Comparison of ENCODE assay signal across 8 mouse cellular contexts in the genomic region with DNA sequence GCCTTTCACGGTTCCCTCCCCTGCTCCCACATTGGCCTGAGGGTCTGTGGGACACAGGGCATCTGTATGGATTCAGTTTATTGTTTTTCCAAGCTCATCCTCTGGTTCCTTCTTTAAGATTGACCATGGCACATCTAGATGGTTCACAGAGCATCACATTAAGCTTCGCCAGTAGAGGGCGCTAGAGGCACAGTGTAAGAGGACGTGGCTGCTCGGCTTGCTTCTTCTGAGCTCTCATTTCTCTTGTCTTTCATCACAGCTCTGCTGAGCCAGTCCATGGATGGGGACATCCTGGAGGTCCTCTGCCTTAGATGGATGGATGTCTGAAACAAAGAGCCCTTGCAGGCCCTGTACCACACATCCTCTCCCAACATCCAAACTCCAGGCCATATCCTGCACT. TPM values are rescaled to one million over a fixed set of nuclear protein-coding genes. Genes with fewer than 3 reads are reported as not detected.
DNase-seq lines count a peak whose midpoint lies in the region; ATAC-seq and TF ChIP-seq lines count a peak whose summit lies in the region.

No protein-coding gene starts in this region.

- H3K36me3 ChIP-seq in G1E (replicated peaks): no peaks in the 10 kb centered on the region
- no peaks in the 10 kb centered on the region; the same call in 1 of the 2 replicates for H3K36me3 ChIP-seq in forebrain, postnatal 0 days (ENCODE audit: insufficient read depth)
- peaks cover 9% of the 10 kb centered on the region; the same call in 1 of the 2 replicates for H3K36me3 ChIP-seq in hindbrain, embryonic 10.5 days
- H3K36me3 ChIP-seq in lung, postnatal 0 days (ENCODE audit: insufficient read depth, low read length): no peaks in the 10 kb centered on the region

- peak; percentile 85 for TF ChIP-seq CTCF in G1E (IDR thresholded peaks at IDR 0.05; ENCODE audit: low read depth, low read length)
- TF ChIP-seq CTCF in forebrain, postnatal 0 days (IDR thresholded peaks at IDR 0.05; ENCODE audit: low read depth): peak; percentile 97
- TF ChIP-seq CTCF in lung, postnatal 0 days (IDR thresholded peaks at IDR 0.05): peak; percentile 98

- no peak overlapping the region for H3K4me3 ChIP-seq in G1E (ENCODE audit: low read depth, low read length)
- no peak overlapping the region for H3K4me3 ChIP-seq in forebrain, postnatal 0 days (ENCODE audit: low read depth, low read length)
- H3K4me3 ChIP-seq in hindbrain, embryonic 10.5 days: no peak overlapping the region
- H3K4me3 ChIP-seq in lung, postnatal 0 days (ENCODE audit: low read depth, low read length): no peak overlapping the region

- peaks cover 4% of the 10 kb centered on the region; the same call in 1 of the 2 replicates for H3K27me3 ChIP-seq in G1E (ENCODE audit: insufficient read depth, low read length)
- no peaks in the 10 kb centered on the region for H3K27me3 ChIP-seq in forebrain, postnatal 0 days (ENCODE audit: insufficient read depth, low read length)
- no peaks in the 10 kb centered on the region for H3K27me3 ChIP-seq in hindbrain, embryonic 10.5 days (ENCODE audit: insufficient read depth, poor library complexity, severe bottlenecking)
- no peaks in the 10 kb centered on the region for H3K27me3 ChIP-seq in lung, postnatal 0 days (replicated peaks; ENCODE audit: insufficient read depth, low read length)

- peak; percentile 42 for DNase-seq in G1E (ENCODE audit: low spot score)
- peak; percentile 89 to 90 for DNase-seq in cerebellum, adult 18-20 months
- peak; percentile 93 for DNase-seq in forebrain, postnatal 0 days
- peak; percentile 81 for DNase-seq in hindbrain, embryonic 10.5 days (ENCODE audit: low spot score)
- peak; percentile 96 for DNase-seq in layer of hippocampus, adult 9-10 months (ENCODE audit: low spot score)
- DNase-seq in lung, postnatal 0 days (ENCODE audit: low spot score): peak; percentile 92
- DNase-seq in retina, adult 2 months (ENCODE audit: low read depth, low spot score): peak; percentile 72
- DNase-seq in thymus, postnatal 25 days: peak; percentile 81

- TF ChIP-seq EP300 in lung, postnatal 0 days (IDR thresholded peaks at IDR 0.05): no peak

- peaks cover 5% of the 10 kb centered on the region; the same call in 1 of the 2 replicates for H3K4me1 ChIP-seq in G1E (ENCODE audit: insufficient read depth, low read depth, low read length)
- 0 out of 2 replicates have a peak, but pooled peaks cover 2% of the 10 kb centered on the region for H3K4me1 ChIP-seq in forebrain, postnatal 0 days (ENCODE audit: insufficient read depth)
- H3K4me1 ChIP-seq in hindbrain, embryonic 10.5 days (replicated peaks): 0 out of 2 replicates have a peak, but pooled peaks cover 6% of the 10 kb centered on the region
- no peaks in the 10 kb centered on the region for H3K4me1 ChIP-seq in lung, postnatal 0 days (ENCODE audit: insufficient read depth, low read depth, low read length)

- no peak overlapping the region for H3K4me2 ChIP-seq in forebrain, postnatal 0 days (ENCODE audit: low read depth)
- H3K4me2 ChIP-seq in lung, postnatal 0 days (replicated peaks; ENCODE audit: low read depth, low read length): no peak overlapping the region

- H3K27ac ChIP-seq in forebrain, postnatal 0 days (ENCODE audit: low read depth, low read length): peak overlapping the region; percentile 62
- no peak overlapping the region for H3K27ac ChIP-seq in hindbrain, embryonic 10.5 days
- H3K27ac ChIP-seq in lung, postnatal 0 days (ENCODE audit: low read length): no peak overlapping the region

- 1% methylated on average over 5 of the region's 5 CpGs for WGBS in forebrain, postnatal 0 days
- 3% methylated on average over 5 of the region's 5 CpGs for WGBS in hindbrain, embryonic 10.5 days
- 2% methylated on average over 5 of the region's 5 CpGs for WGBS in lung, postnatal 0 days

- H3K9ac ChIP-seq in forebrain, postnatal 0 days: no peak overlapping the region
- no peak overlapping the region for H3K9ac ChIP-seq in lung, postnatal 0 days (replicated peaks; ENCODE audit: low read depth)

- no peak; the same call in 1 of the 2 replicates for ATAC-seq in G1E (ENCODE audit: extremely low read depth, insufficient number of reproducible peaks, low FRiP score, poor library complexity, severe bottlenecking)
- peak; percentile 93 for ATAC-seq in forebrain, postnatal 0 days
- peak; percentile 82 for ATAC-seq in lung, postnatal 0 days

- H3K9me3 ChIP-seq in G1E (replicated peaks): no peaks in the 10 kb centered on the region
- no peaks in the 10 kb centered on the region for H3K9me3 ChIP-seq in forebrain, postnatal 0 days (ENCODE audit: low read length)
- H3K9me3 ChIP-seq in hindbrain, embryonic 10.5 days: no peaks in the 10 kb centered on the region
- no peaks in the 10 kb centered on the region for H3K9me3 ChIP-seq in lung, postnatal 0 days (ENCODE audit: low read length)

RNA-seq across cellular contexts. Expression of a gene that starts 33.8 kb away (rescaled TPM):
- total RNA-seq in G1E (2014; fragmentation: Nextera tagmentation) (18.1 and 38.7 TPM in 2 replicates), G1E (2017) (28.2 and 36.8 TPM in 2 replicates)
- polyA plus RNA-seq in G1E (2012): 330 and 397 TPM in 2 replicates
- 93.1 and 102 TPM in 2 replicates for total RNA-seq in forebrain, postnatal 0 days (2014; rRNA removed)
- 43.9 and 47.5 TPM in 2 replicates for polyA plus RNA-seq in forebrain, postnatal 0 days (2015; fragmentation: Nextera tagmentation; extraction: Ambion mirVana)
- polyA plus RNA-seq in hindbrain, embryonic 10.5 days (2016; fragmentation: Nextera tagmentation; extraction: Ambion mirVana): 55.9 and 56.6 TPM in 2 replicates
- 34.1 TPM in 2 replicates for polyA plus RNA-seq in lung, postnatal 0 days (2015; fragmentation: Nextera tagmentation; extraction: Ambion mirVana)

RNA-seq across cellular contexts. Expression of a gene that starts 37.6 kb away (rescaled TPM):
- total RNA-seq in G1E (2014; fragmentation: Nextera tagmentation): 5.3 and 9.6 TPM in 2 replicates
- 0.41 and 2.3 TPM in 2 replicates for total RNA-seq in G1E (2017)
- polyA plus RNA-seq in G1E (2012): 1.7 and 2.2 TPM in 2 replicates
- 6.5 and 6.6 TPM in 2 replicates for total RNA-seq in forebrain, postnatal 0 days (2014; rRNA removed)
- 3.8 and 4.3 TPM in 2 replicates for polyA plus RNA-seq in forebrain, postnatal 0 days (2015; fragmentation: Nextera tagmentation; extraction: Ambion mirVana)
- polyA plus RNA-seq in hindbrain, embryonic 10.5 days (2016; fragmentation: Nextera tagmentation; extraction: Ambion mirVana): 5.1 and 5.8 TPM in 2 replicates
- polyA plus RNA-seq in lung, postnatal 0 days (2015; fragmentation: Nextera tagmentation; extraction: Ambion mirVana): 9.9 and 10.4 TPM in 2 replicates

RNA-seq across cellular contexts. Expression of a gene that starts 57.0 kb away (rescaled TPM):
- total RNA-seq in G1E (2014; fragmentation: Nextera tagmentation) (not detected in 2 replicates), G1E (2017) (0.16 TPM in 1 of 2 replicates, not detected in the other)
- not detected in 2 replicates for polyA plus RNA-seq in G1E (2012)
- not detected in 2 replicates for total RNA-seq in forebrain, postnatal 0 days (2014; rRNA removed)
- not detected in 2 replicates for polyA plus RNA-seq in forebrain, postnatal 0 days (2015; fragmentation: Nextera tagmentation; extraction: Ambion mirVana)
- 0.26 and 0.37 TPM in 2 replicates for polyA plus RNA-seq in hindbrain, embryonic 10.5 days (2016; fragmentation: Nextera tagmentation; extraction: Ambion mirVana)
- 0.07 and 0.08 TPM in 2 replicates for polyA plus RNA-seq in lung, postnatal 0 days (2015; fragmentation: Nextera tagmentation; extraction: Ambion mirVana)

RNA-seq across cellular contexts. Expression of a gene that starts 59.4 kb away (rescaled TPM):
- 11.3 and 11.8 TPM in 2 replicates for total RNA-seq in G1E (2014; fragmentation: Nextera tagmentation)
- total RNA-seq in G1E (2017): 8.7 and 9.0 TPM in 2 replicates
- polyA plus RNA-seq in G1E (2012): 23.2 and 24.3 TPM in 2 replicates
- total RNA-seq in forebrain, postnatal 0 days (2014; rRNA removed): 27.6 and 35.7 TPM in 2 replicates
- polyA plus RNA-seq in forebrain, postnatal 0 days (2015; fragmentation: Nextera tagmentation; extraction: Ambion mirVana): 9.6 and 10.5 TPM in 2 replicates
- 34.5 and 36.7 TPM in 2 replicates for polyA plus RNA-seq in hindbrain, embryonic 10.5 days (2016; fragmentation: Nextera tagmentation; extraction: Ambion mirVana)
- 5.2 and 6.0 TPM in 2 replicates for polyA plus RNA-seq in lung, postnatal 0 days (2015; fragmentation: Nextera tagmentation; extraction: Ambion mirVana)

Comparison
In these comparisons a context has a peak if more than half of its experiments do, and no peak if none do; other contexts are left out.
1. DNase-seq: peak in every context shown above with its lines; median percentile 96 in layer of hippocampus, adult 9-10 months; 93 in forebrain, postnatal 0 days; 92 in lung, postnatal 0 days; 90 in cerebellum, adult 18-20 months; 81 in hindbrain, embryonic 10.5 days; 81 in thymus, postnatal 25 days; 72 in retina, adult 2 months; 42 in G1E.